Mouse (Mus musculus): ENCODE data around the gene Tbc1d5. TPM values are rescaled to one million over a fixed set of nuclear protein-coding genes. Genes with fewer than 3 reads are reported as not detected.

Tbc1d5 gene
- total and polyA plus RNA-seq, 3 experiments = 6.6 to 13.9 (median 7.7) TPM

DNA sequence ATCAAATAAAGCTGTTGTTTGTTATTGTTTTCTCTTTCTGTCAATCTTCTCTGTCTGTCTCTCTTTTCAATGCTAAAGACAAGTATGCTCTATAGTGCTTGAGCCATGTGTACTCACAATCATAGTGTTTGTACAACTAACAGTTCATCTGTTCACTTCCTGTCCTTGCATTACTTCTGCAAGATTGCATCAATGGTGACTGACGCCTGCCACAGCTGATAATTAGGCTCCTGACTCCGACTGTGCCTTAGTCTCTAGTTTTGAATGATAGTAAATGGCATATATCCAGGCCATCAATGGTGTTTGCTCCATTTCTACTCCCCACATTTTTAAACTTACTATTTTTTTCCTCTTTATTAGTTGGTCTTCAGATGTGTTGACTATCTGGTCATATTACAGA lies 162.8 kb downstream of the Tbc1d5 start:
- dilution Hi-C loops (cut with MboI; ENCODE audit: extremely low pct_ligation_motif_present, extremely low pct_unique_long_range_greater_than_20kb, low sequenced_read_pairs) = no loop called here
- DNase-seq (ENCODE audit: extremely low read depth) = no peak
- TF ChIP-seq CHD1 (IDR thresholded peaks at IDR 0.05; ENCODE audit: low read depth, low read length) = no peak
- TF ChIP-seq JUND (conservative IDR thresholded peaks at IDR 0.05; ENCODE audit: low read depth, low read length) = no peak
- TF ChIP-seq BHLHE40 (IDR thresholded peaks at IDR 0.05; ENCODE audit: low read depth, low read length) = no peak

DNA sequence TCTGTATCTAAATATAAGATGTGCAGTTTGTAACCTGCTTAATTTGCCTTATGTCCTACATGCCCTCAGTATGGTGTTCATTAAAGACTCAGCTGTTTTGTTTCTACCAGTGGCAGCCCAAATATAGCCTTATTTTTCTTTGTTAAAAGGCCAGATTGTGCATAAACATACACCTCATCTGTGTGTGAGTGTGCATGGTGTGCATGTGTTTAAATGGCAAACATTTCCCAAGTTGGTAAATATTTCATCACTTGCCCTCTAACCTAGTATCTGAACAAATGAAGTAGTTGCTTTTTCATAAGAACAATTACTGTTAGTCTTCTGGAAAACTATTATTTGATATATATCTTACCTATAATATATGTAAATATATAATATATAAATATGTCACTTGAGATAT lies 165.2 kb downstream of the Tbc1d5 start:
- Histone ChIP-seq H3K9ac (ENCODE audit: insufficient read depth, low read depth) (no peak overlapping the region), H3K27me3 (replicated peaks) (no peaks in the 10 kb centered on the region), H3K4me3 (replicated peaks in 1 of 3; ENCODE audit: low read depth in 2 of 3, low read length in 2 of 3, poor library complexity in 1 of 3) (no peak overlapping the region), H3K36me3 (replicated peaks in 1 of 2; ENCODE audit: control insufficient read depth in 1 of 2, insufficient read depth in 1 of 2, low read length in 1 of 2) (no peaks in the 10 kb centered on the region), H3K4me1 (ENCODE audit: control insufficient read depth in 1 of 2, insufficient read depth in 2 of 2) (no peaks in the 10 kb centered on the region), H3K79me2 (replicated peaks; ENCODE audit: control insufficient read depth, extremely low read depth, insufficient read depth, poor library complexity, severe bottlenecking) (no peaks in the 10 kb centered on the region), H3K9me3 (replicated peaks; ENCODE audit: low read length) (no peaks in the 10 kb centered on the region), H3K4me2 (ENCODE audit: insufficient read depth, low read depth, poor library complexity, severe bottlenecking) (no peak overlapping the region), H3K27ac (ENCODE audit: insufficient read depth, low read depth) (no peak overlapping the region)
- TF ChIP-seq ZKSCAN1 (IDR thresholded peaks at IDR 0.05; ENCODE audit: borderline replicate concordance, low read depth, low read length) (no peak), SIN3A (IDR thresholded peaks at IDR 0.05; ENCODE audit: low read length) (no peak), MXI1 (IDR thresholded peaks at IDR 0.05; ENCODE audit: low read depth, low read length) (no peak), GABPA (IDR thresholded peaks at IDR 0.05; ENCODE audit: insufficient replicate concordance, low read depth, low read length) (no peak), POLR2AphosphoS2 (IDR thresholded peaks at IDR 0.05; ENCODE audit: low read depth, low read length) (no peak), USF1 (IDR thresholded peaks at IDR 0.05; ENCODE audit: low read depth, low read length) (no peak), NELFE (IDR thresholded peaks at IDR 0.05; ENCODE audit: low read depth, low read length) (no peak), MYC (IDR thresholded peaks at IDR 0.05; ENCODE audit: low read depth, low read length) (no peak), PAX5 (IDR thresholded peaks at IDR 0.05; ENCODE audit: low read length) (no peak), RCOR1 (conservative IDR thresholded peaks at IDR 0.05; ENCODE audit: low read depth, low read length) (no peak), MAZ (IDR thresholded peaks at IDR 0.05; ENCODE audit: low read depth, low read length) (no peak), IRF4 (IDR thresholded peaks at IDR 0.05; ENCODE audit: low read depth, low read length) (no peak), KAT2A (IDR thresholded peaks at IDR 0.05; ENCODE audit: insufficient replicate concordance, low read length) (no peak), MAFK (IDR thresholded peaks at IDR 0.05; ENCODE audit: insufficient replicate concordance, low read length) (no peak), UBTF (IDR thresholded peaks at IDR 0.05; ENCODE audit: low read depth, low read length) (no peak), JUND (conservative IDR thresholded peaks at IDR 0.05; ENCODE audit: low read depth, low read length) (no peak), RAD21 (IDR thresholded peaks at IDR 0.05; ENCODE audit: low read depth, low read length) (no peak)
- dilution Hi-C loops (cut with MboI; ENCODE audit: extremely low pct_ligation_motif_present, extremely low pct_unique_long_range_greater_than_20kb, low sequenced_read_pairs) (no loop called here), in situ Hi-C loops (cut with MboI; ENCODE audit: low pct_ligation_motif_present, low pct_unique_long_range_greater_than_20kb, low sequenced_read_pairs) (no loop called here)
- no peak for DNase-seq (ENCODE audit: extremely low read depth)

More for the DNA sequence above, 162.8 kb downstream of the Tbc1d5 start:
- no peaks in the 10 kb centered on the region for H3K36me3 ChIP-seq (replicated peaks in 1 of 2; ENCODE audit: control insufficient read depth in 1 of 2, insufficient read depth in 1 of 2, low read length in 1 of 2)
- H3K4me2 ChIP-seq (ENCODE audit: insufficient read depth, low read depth, poor library complexity, severe bottlenecking) = no peak overlapping the region
- H3K9me3 ChIP-seq (replicated peaks; ENCODE audit: low read length) = no peaks in the 10 kb centered on the region
- no peak overlapping the region for H3K9ac ChIP-seq (ENCODE audit: insufficient read depth, low read depth)
- H3K27ac ChIP-seq (ENCODE audit: insufficient read depth, low read depth) = no peak overlapping the region
- no peak overlapping the region for H3K4me3 ChIP-seq (replicated peaks in 1 of 3; ENCODE audit: low read depth in 2 of 3, low read length in 2 of 3, poor library complexity in 1 of 3)
- no peaks in the 10 kb centered on the region for H3K79me2 ChIP-seq (replicated peaks; ENCODE audit: control insufficient read depth, extremely low read depth, insufficient read depth, poor library complexity, severe bottlenecking)
- H3K27me3 ChIP-seq (replicated peaks) = no peaks in the 10 kb centered on the region
- H3K4me1 ChIP-seq (ENCODE audit: control insufficient read depth in 1 of 2, insufficient read depth in 2 of 2) = no peaks in the 10 kb centered on the region
- in situ Hi-C loops (cut with MboI; ENCODE audit: low pct_ligation_motif_present, low pct_unique_long_range_greater_than_20kb, low sequenced_read_pairs) = no loop called here
